Mouse (Mus musculus): ENCODE measurements at regions not wholly inside any gene's neighbourhood (a gene's known extent, or its start where the extent isn't known, plus 50 kb on each side); places are given as distances from the start of the nearest gene placed in this dataset. TPM values are rescaled to one million over a fixed set of nuclear protein-coding genes. Genes with fewer than 3 reads are reported as not detected.

GRCm38 (mm10) chr2:180389013-180389412, 54.5 kb upstream of the Gata5 start:
- Histone ChIP-seq H3K36me3 (ENCODE audit: insufficient read depth) (no peaks in the 10 kb centered on the region), H3K9ac (peak overlapping the region; percentile 15; the same call in 1 of the 2 replicates), H3K4me2 (peak overlapping the region; percentile 27; the same call in 1 of the 2 replicates), H3K4me3 (ENCODE audit: low read depth, low read length) (peak overlapping the region; percentile 15; the same call in 1 of the 2 replicates), H3K27me3 (ENCODE audit: insufficient read depth, low read length) (peaks cover 50% of the 10 kb centered on the region), H3K4me1 (ENCODE audit: insufficient read depth) (no peaks in the 10 kb centered on the region), H3K27ac (ENCODE audit: low read depth) (no peak overlapping the region), H3K9me3 (ENCODE audit: low read depth, low read length) (no peaks in the 10 kb centered on the region)
- ATAC-seq (ENCODE audit: insufficient read depth) (no peak), DNase-seq (no peak)
- TF ChIP-seq CTCF (IDR thresholded peaks at IDR 0.05; ENCODE audit: low read depth) = no peak
- 62% methylated on average over 12 of the region's 12 CpGs for WGBS

- Histone ChIP-seq H3K4me1 (ENCODE audit: insufficient read depth) (no peaks in the 10 kb centered on the region), H3K9me3 (ENCODE audit: low read depth, low read length) (no peaks in the 10 kb centered on the region), H3K36me3 (ENCODE audit: insufficient read depth) (no peaks in the 10 kb centered on the region), H3K27me3 (ENCODE audit: insufficient read depth, low read length) (peaks cover 52% of the 10 kb centered on the region), H3K4me3 (ENCODE audit: low read depth, low read length) (peak overlapping the region; percentile 15; the same call in 1 of the 2 replicates), H3K9ac (no peak overlapping the region), H3K27ac (ENCODE audit: low read depth) (no peak overlapping the region), H3K4me2 (peak overlapping the region; percentile 27; the same call in 1 of the 2 replicates)
- ATAC-seq (ENCODE audit: insufficient read depth) (no peak), DNase-seq (no peak)
- TF ChIP-seq CTCF (IDR thresholded peaks at IDR 0.05; ENCODE audit: low read depth) = no peak
- 54% methylated on average over 5 of the region's 5 CpGs for WGBS
Measured at GRCm38 (mm10) chr2:180388122-180388521, 53.6 kb upstream of the Gata5 start.

GRCm38 (mm10) chr2:180387305-180387704, 52.8 kb upstream of the Gata5 start:
- WGBS = 29% methylated on average over 2 of the region's 2 CpGs
- no peaks in the 10 kb centered on the region for H3K9me3 ChIP-seq (ENCODE audit: low read depth, low read length)
- no peak for TF ChIP-seq CTCF (IDR thresholded peaks at IDR 0.05; ENCODE audit: low read depth)
- no peak overlapping the region; the same call in 1 of the 2 replicates for H3K9ac ChIP-seq
- no peaks in the 10 kb centered on the region for H3K4me1 ChIP-seq (ENCODE audit: insufficient read depth)
- H3K4me2 ChIP-seq = peak overlapping the region; percentile 77
- no peak for DNase-seq
- no peaks in the 10 kb centered on the region for H3K36me3 ChIP-seq (ENCODE audit: insufficient read depth)
- peak overlapping the region; percentile 42 for H3K4me3 ChIP-seq (ENCODE audit: low read depth, low read length)
- H3K27me3 ChIP-seq (ENCODE audit: insufficient read depth, low read length) = peaks cover 52% of the 10 kb centered on the region
- no peak overlapping the region for H3K27ac ChIP-seq (ENCODE audit: low read depth)
- no peak for ATAC-seq (ENCODE audit: insufficient read depth)

- DNase-seq (peak; percentile 43), ATAC-seq (ENCODE audit: insufficient read depth) (peak; percentile 53; the same call in 1 of the 2 replicates)
- peak overlapping the region; percentile 42 for H3K4me3 ChIP-seq (ENCODE audit: low read depth, low read length)
- H3K9me3 ChIP-seq (ENCODE audit: low read depth, low read length) = no peaks in the 10 kb centered on the region
- H3K4me1 ChIP-seq (ENCODE audit: insufficient read depth) = no peaks in the 10 kb centered on the region
- no peaks in the 10 kb centered on the region for H3K36me3 ChIP-seq (ENCODE audit: insufficient read depth)
- H3K9ac ChIP-seq = peak overlapping the region; percentile 50
- TF ChIP-seq CTCF (IDR thresholded peaks at IDR 0.05; ENCODE audit: low read depth) = no peak
- WGBS = under 1% methylated on average over 35 of the region's 35 CpGs
- peaks cover 52% of the 10 kb centered on the region for H3K27me3 ChIP-seq (ENCODE audit: insufficient read depth, low read length)
- peak overlapping the region; percentile 77 for H3K4me2 ChIP-seq
- H3K27ac ChIP-seq (ENCODE audit: low read depth) = peak overlapping the region; percentile 50
Measured at GRCm38 (mm10) chr2:180385967-180386688, 51.6 kb upstream of the Gata5 start.

- H3K27ac ChIP-seq (ENCODE audit: low read depth) = peak overlapping the region; percentile 54; the same call in 1 of the 2 replicates
- H3K9ac ChIP-seq = peak overlapping the region; percentile 23; the same call in 1 of the 2 replicates
- H3K4me3 ChIP-seq (ENCODE audit: low read depth, low read length) = peak overlapping the region; percentile 42
- H3K4me2 ChIP-seq = peak overlapping the region; percentile 77
- WGBS = 2% methylated on average over 26 of the region's 26 CpGs
- no peak for TF ChIP-seq CTCF (IDR thresholded peaks at IDR 0.05; ENCODE audit: low read depth)
- H3K27me3 ChIP-seq (ENCODE audit: insufficient read depth, low read length) = peaks cover 52% of the 10 kb centered on the region
- no peaks in the 10 kb centered on the region for H3K4me1 ChIP-seq (ENCODE audit: insufficient read depth)
- ATAC-seq (ENCODE audit: insufficient read depth) = peak; percentile 80
- peak; percentile 35 for DNase-seq
- no peaks in the 10 kb centered on the region for H3K36me3 ChIP-seq (ENCODE audit: insufficient read depth)
- H3K9me3 ChIP-seq (ENCODE audit: low read depth, low read length) = no peaks in the 10 kb centered on the region
Measured at GRCm38 (mm10) chr2:180385231-180385895, 50.9 kb upstream of the Gata5 start.

Small RNA genes in the stretch of these regions (microRNA-seq; reads per million reads assigned to microRNA genes)
- not detected for gene Mir133a-2 (ENCODE audit: borderline number of aligned reads)
- not detected for gene Mir1a-1 (ENCODE audit: borderline number of aligned reads)

Data from lung, embryonic 14.5 days (tissue).